Mouse (Mus musculus) embryonic facial prominence, embryonic 11.5 days (tissue): ENCODE measurements at regions not wholly inside any gene's neighbourhood (a gene's known extent, or its start where the extent isn't known, plus 50 kb on each side); places are given as distances from the start of the nearest gene placed in this dataset.
A peak's percentile ranks its signal among the peaks of the same experiment; 100 is the strongest.

Source experiments
- ATAC-seq: fragments of 200-750 bp; cut with Nextera tagmentation; replicated peaks from 2 replicates; pipeline ENCODE4 v1.8.0; 2017; ENCODE audit warnings: low read depth; ENCODE audit not compliant: insufficient number of reproducible peaks, low FRiP score, low TSS enrichment
- DNase-seq: peaks from one replicate; pipeline ENCODE4 v3.0.0-alpha.2; 2015; ENCODE audit warnings: low spot score
- H3K27ac ChIP-seq: fragments of 300-500 bp; sonication (generic); replicated peaks from 2 replicates; pipeline ENCODE4 v1.5.1; 2014; ENCODE audit warnings: mild to moderate bottlenecking, low read depth, low read length, control low read depth
- H3K27me3 ChIP-seq: fragments of 300-500 bp; sonication (generic); 2 replicates; pipeline ENCODE4 v1.6.1; 2014; ENCODE audit warnings: mild to moderate bottlenecking, low read length, moderate library complexity, mixed read lengths; ENCODE audit not compliant: control insufficient read depth, insufficient read depth
- H3K36me3 ChIP-seq: fragments of 300-500 bp; sonication (generic); replicated peaks from 2 replicates; pipeline ENCODE4 v1.6.1; 2014; ENCODE audit warnings: low read depth, mild to moderate bottlenecking, low read length, moderate library complexity, mixed read lengths; ENCODE audit not compliant: control insufficient read depth, insufficient read depth
- H3K4me1 ChIP-seq: fragments of 300-500 bp; sonication (generic); 2 replicates; pipeline ENCODE4 v1.6.1; 2014; ENCODE audit warnings: low read length, mixed read lengths; ENCODE audit not compliant: control insufficient read depth, insufficient read depth
- H3K4me2 ChIP-seq: fragments of 300-500 bp; sonication (generic); 2 replicates; pipeline ENCODE4 v1.6.1; 2014; ENCODE audit warnings: low read depth, mild to moderate bottlenecking, control low read depth, low read length, moderate library complexity
- H3K4me3 ChIP-seq: fragments of 300-500 bp; sonication (generic); 2 replicates; pipeline ENCODE4 v1.5.1; 2014; ENCODE audit warnings: low read depth, low read length, control low read depth
- H3K9ac ChIP-seq: fragments of 300-500 bp; sonication (generic); replicated peaks from 2 replicates; pipeline ENCODE4 v1.6.1; 2014; ENCODE audit warnings: mild to moderate bottlenecking, control low read depth, low read length
- H3K9me3 ChIP-seq: fragments of 300-500 bp; sonication (generic); replicated peaks from 2 replicates; pipeline ENCODE4 v1.6.1; 2016; ENCODE audit warnings: mild to moderate bottlenecking, low read length, inconsistent platforms, mixed read lengths; ENCODE audit not compliant: control insufficient read depth
- WGBS: fragments of 180-500 bp; shearing (Covaris S2); extraction: QIAGEN DNeasy Blood & Tissue Kit; methylation state at CpG from one replicate; pipeline ENCODE4 v1.1.7; 2014; 5-methylcytosine and 5-hydroxymethylcytosine counted together

- Histone ChIP-seq H3K27me3 (no peaks in the 10 kb centered on the region), H3K27ac (peak overlapping the region; percentile 44), H3K4me3 (no peak overlapping the region), H3K9me3 (no peaks in the 10 kb centered on the region), H3K9ac (peak overlapping the region; percentile 4; the same call in 1 of the 2 replicates), H3K4me1 (no peaks in the 10 kb centered on the region; the same call in 1 of the 2 replicates), H3K4me2 (no peak overlapping the region), H3K36me3 (no peaks in the 10 kb centered on the region)
- DNase-seq (peak; percentile 50), ATAC-seq (peak; percentile 44; the same call in 1 of the 2 replicates)
- WGBS: 34% methylated on average over 24 of the region's 24 CpGs
Observed at GRCm38 (mm10) chr9:41697611-41698467, 426.3 kb downstream of the Sorl1 start.

DNA sequence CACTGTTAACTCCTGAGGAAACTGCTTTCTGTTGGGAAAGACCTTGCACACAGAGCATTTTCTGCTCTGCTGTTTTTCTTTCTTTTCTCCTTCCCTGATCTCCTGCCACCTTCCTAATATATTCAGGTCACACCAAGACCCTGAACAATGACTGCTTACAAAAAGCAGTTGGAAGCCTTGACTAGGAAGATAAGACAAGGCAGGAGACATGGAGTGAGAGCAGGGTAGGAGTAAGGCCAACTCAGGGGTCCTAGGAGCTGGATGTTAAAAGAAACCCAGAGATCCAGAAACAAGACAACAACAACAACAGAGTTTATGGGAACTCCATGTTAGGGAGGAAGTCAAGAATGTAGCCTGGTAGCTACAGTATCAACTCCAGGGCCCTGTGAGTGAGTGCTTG, 426.9 kb downstream of the Sorl1 start:
- no peak for DNase-seq
- no peak overlapping the region for H3K9ac ChIP-seq
- no peak overlapping the region for H3K4me2 ChIP-seq
- H3K27ac ChIP-seq: no peak overlapping the region
- no peaks in the 10 kb centered on the region; the same call in 1 of the 2 replicates for H3K4me1 ChIP-seq
- H3K36me3 ChIP-seq: no peaks in the 10 kb centered on the region
- H3K4me3 ChIP-seq: no peak overlapping the region
- no peaks in the 10 kb centered on the region for H3K9me3 ChIP-seq
- no peaks in the 10 kb centered on the region for H3K27me3 ChIP-seq
- ATAC-seq: no peak

DNA sequence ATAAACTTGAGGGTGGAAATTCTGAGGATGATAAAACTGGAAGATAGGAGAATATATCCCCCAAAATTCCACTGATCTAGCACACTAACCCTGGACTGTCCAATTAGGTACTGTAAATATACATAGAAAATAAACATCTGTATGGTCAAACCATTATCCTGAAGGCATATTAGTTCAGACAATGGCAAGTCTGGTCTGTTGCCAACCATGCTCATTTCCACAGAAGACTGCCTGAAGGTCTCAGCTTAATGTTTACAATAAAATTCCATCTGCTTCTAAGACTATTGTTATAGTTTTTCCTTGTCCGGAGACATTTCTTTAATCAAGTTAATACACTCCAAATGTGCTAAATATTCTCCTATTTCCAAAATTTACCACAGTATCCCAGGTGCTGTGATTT, 441.2 kb downstream of the Sorl1 start:
- Histone ChIP-seq H3K27ac (no peak overlapping the region), H3K36me3 (no peaks in the 10 kb centered on the region), H3K4me3 (no peak overlapping the region), H3K4me1 (no peaks in the 10 kb centered on the region), H3K9ac (no peak overlapping the region), H3K27me3 (no peaks in the 10 kb centered on the region), H3K9me3 (no peaks in the 10 kb centered on the region), H3K4me2 (no peak overlapping the region)
- ATAC-seq (no peak), DNase-seq (no peak)
- WGBS: 67% methylated on average over 1 of the region's 1 CpGs

- no peak overlapping the region for H3K9ac ChIP-seq
- H3K9me3 ChIP-seq: no peaks in the 10 kb centered on the region
- ATAC-seq (no peak), DNase-seq (no peak)
- whole genome bisulfite sequencing: 100% methylated on average over 2 of the region's 2 CpGs
- H3K27ac ChIP-seq: no peak overlapping the region
- no peak overlapping the region for H3K4me2 ChIP-seq
- H3K36me3 ChIP-seq: no peaks in the 10 kb centered on the region
- H3K4me3 ChIP-seq: no peak overlapping the region
- H3K27me3 ChIP-seq: no peaks in the 10 kb centered on the region
- H3K4me1 ChIP-seq: no peaks in the 10 kb centered on the region
Observed at GRCm38 (mm10) chr9:41675656-41676055, 448.4 kb downstream of the Sorl1 start.

DNA sequence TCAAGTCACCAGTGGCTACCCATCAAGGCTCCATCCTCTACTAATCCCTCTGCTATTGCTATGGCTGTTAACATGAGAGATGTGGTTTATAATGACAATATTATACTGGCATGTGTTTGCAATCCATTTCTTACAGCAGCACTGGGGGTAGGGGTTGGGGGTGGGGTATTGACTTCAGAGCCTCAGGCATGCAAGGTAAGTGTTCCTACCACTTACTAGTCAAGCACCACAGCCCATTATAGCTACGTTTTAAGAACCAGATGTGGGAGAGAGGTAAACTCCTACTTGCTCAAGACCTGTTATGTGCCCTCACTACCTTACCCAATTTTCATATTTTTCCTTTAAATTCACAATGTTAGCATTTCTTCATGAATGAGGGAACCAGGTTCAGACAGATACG, 451.1 kb downstream of the Sorl1 start:
- no peaks in the 10 kb centered on the region for H3K36me3 ChIP-seq
- H3K27me3 ChIP-seq: no peaks in the 10 kb centered on the region
- no peaks in the 10 kb centered on the region for H3K9me3 ChIP-seq
- H3K27ac ChIP-seq: no peak overlapping the region
- H3K4me1 ChIP-seq: no peaks in the 10 kb centered on the region
- 24% methylated on average over 2 of the region's 2 CpGs for WGBS
- ATAC-seq: no peak; the same call in 1 of the 2 replicates
- no peak overlapping the region for H3K9ac ChIP-seq
- H3K4me3 ChIP-seq: no peak overlapping the region
- no peak overlapping the region for H3K4me2 ChIP-seq
- peak; percentile 67 for DNase-seq

DNA sequence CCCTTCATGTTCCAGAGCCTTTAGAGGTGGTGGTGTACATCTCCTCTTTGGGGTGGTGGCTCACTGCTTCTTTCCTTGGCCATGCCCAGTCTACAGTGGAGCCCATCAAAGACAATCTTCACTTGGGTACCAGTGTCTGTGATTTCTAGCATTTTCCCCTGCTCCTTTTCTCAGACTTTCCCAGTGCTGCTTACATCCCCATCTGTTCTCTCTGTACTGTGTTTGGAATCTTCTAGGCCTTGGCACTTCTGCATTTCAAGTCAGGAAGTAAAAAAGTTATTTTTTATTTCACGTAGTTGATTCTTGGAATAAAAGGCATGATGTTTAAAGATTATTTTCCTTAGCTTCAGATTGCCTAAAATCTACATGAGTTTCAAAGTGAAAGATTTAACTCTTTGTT, 455.4 kb downstream of the Sorl1 start:
- no peaks in the 10 kb centered on the region for H3K4me1 ChIP-seq
- no peak overlapping the region for H3K4me3 ChIP-seq
- no peak for DNase-seq
- no peaks in the 10 kb centered on the region for H3K9me3 ChIP-seq
- H3K36me3 ChIP-seq: no peaks in the 10 kb centered on the region
- no peak overlapping the region for H3K9ac ChIP-seq
- H3K4me2 ChIP-seq: no peak overlapping the region
- ATAC-seq: no peak
- no peak overlapping the region for H3K27ac ChIP-seq
- 75% methylated on average over 1 of the region's 1 CpGs for WGBS
- H3K27me3 ChIP-seq: no peaks in the 10 kb centered on the region

DNA sequence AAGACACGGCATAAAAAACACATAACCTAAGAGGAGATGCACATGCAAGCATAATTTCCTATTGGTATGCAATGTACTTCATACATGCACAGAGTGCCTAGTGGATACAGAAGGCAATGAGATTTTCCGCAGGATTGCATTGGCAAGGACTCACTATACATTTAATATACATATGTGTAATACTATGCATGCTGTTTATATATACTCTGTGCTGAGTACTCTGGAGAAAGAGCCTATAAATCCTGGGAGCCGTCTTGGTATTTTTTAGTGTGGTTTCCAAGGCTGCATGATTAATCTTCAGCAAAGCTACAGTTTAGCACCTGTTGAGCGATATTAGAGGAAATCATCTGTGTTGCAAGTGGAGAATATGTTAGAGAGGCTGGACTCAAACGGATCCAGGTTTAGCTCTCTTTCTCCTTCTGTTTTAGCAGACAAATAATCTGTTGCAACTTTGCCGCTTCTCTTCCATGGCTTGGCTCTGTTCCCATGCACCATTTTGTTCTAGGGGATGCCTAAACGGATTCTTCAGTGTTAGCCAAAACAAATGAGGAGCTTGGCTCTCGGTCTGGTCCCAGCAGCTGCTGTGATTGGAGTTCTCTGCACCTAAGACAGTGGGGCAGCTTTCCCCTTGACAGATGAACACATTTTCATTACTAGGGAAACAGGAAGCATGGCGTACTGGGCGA, 459.0 kb downstream of the Sorl1 start:
- Histone ChIP-seq H3K9me3 (no peaks in the 10 kb centered on the region), H3K27ac (no peak overlapping the region), H3K36me3 (no peaks in the 10 kb centered on the region), H3K4me2 (no peak overlapping the region), H3K4me1 (no peaks in the 10 kb centered on the region), H3K9ac (no peak overlapping the region), H3K27me3 (no peaks in the 10 kb centered on the region), H3K4me3 (no peak overlapping the region)
- DNase-seq (no peak), ATAC-seq (no peak)
- whole genome bisulfite sequencing: 88% methylated on average over 10 of the region's 10 CpGs

DNA sequence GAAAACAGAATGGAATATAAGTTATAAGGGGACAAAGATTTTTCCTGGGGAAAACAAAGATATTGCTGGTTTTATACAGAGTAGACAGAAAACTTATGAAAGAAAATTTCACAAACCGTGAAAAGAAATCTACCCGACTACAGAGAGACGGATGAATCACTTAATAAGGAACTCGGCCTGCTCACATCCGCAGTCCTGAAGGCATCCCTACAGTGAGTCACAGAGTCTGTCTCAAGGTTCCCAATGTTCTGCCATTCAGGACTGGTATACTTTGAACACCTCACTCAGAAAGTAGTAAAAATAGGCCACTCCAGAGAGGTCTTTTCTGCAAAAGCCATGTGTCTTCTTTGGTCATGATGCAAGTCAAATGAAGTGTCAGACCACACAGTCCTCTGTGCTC, 463.5 kb downstream of the Sorl1 start:
- DNase-seq (no peak), ATAC-seq (no peak)
- H3K36me3 ChIP-seq: no peaks in the 10 kb centered on the region
- no peak overlapping the region for H3K27ac ChIP-seq
- WGBS: 94% methylated on average over 5 of the region's 5 CpGs
- no peaks in the 10 kb centered on the region for H3K27me3 ChIP-seq
- H3K9me3 ChIP-seq: no peaks in the 10 kb centered on the region
- H3K4me1 ChIP-seq: no peaks in the 10 kb centered on the region
- H3K9ac ChIP-seq: no peak overlapping the region
- no peak overlapping the region for H3K4me2 ChIP-seq
- H3K4me3 ChIP-seq: no peak overlapping the region
